Mouse (Mus musculus) midbrain, embryonic 12.5 days (tissue): ENCODE measurements around the gene Pemt. TPM values are rescaled to one million over a fixed set of nuclear protein-coding genes. Genes with fewer than 3 reads are reported as not detected.

Experiments used
- ATAC-seq: fragments of 200-750 bp; cut with Nextera tagmentation; 2 replicates; pipeline ENCODE4 v1.8.0; 2017; ENCODE audit warnings: low read depth, moderate TSS enrichment, moderate library complexity; ENCODE audit not compliant: low FRiP score
- H3K27ac ChIP-seq: fragments of 300-500 bp; sonication (generic); replicated peaks from 2 replicates; pipeline ENCODE4 v1.5.1; 2016; ENCODE audit warnings: mild to moderate bottlenecking
- H3K27me3 ChIP-seq: fragments of 300-500 bp; sonication (generic); 2 replicates; pipeline ENCODE4 v1.6.1; 2016; ENCODE audit warnings: mild to moderate bottlenecking
- H3K36me3 ChIP-seq: fragments of 300-500 bp; sonication (generic); 2 replicates; pipeline ENCODE4 v1.6.1; 2016
- H3K4me1 ChIP-seq: fragments of 300-500 bp; sonication (generic); 2 replicates; pipeline ENCODE4 v1.6.1; 2016
- H3K4me2 ChIP-seq: fragments of 300-500 bp; sonication (generic); replicated peaks from 2 replicates; pipeline ENCODE4 v1.6.1; 2016; ENCODE audit warnings: mild to moderate bottlenecking, moderate library complexity
- H3K4me3 ChIP-seq: fragments of 300-500 bp; sonication (generic); 2 replicates; pipeline ENCODE4 v1.5.1; 2016; ENCODE audit warnings: mild to moderate bottlenecking
- H3K9ac ChIP-seq: fragments of 300-500 bp; sonication (generic); replicated peaks from 2 replicates; pipeline ENCODE4 v1.6.1; 2016; ENCODE audit warnings: mild to moderate bottlenecking, moderate library complexity
- H3K9me3 ChIP-seq: fragments of 300-500 bp; sonication (generic); 2 replicates; pipeline ENCODE4 v1.6.1; 2016; ENCODE audit warnings: mild to moderate bottlenecking
- WGBS: fragments of 180-500 bp; shearing (Covaris S2); methylation state at CpG from one replicate; pipeline ENCODE4 v1.1.7; 2016; 5-methylcytosine and 5-hydroxymethylcytosine counted together
- polyA plus RNA-seq: library from polyadenylated mRNA; unstranded; fragments of >200 nt; fragmentation: Nextera tagmentation; extraction: Ambion mirVana; gene quantifications from 2 replicates; pipeline ENCODE4 v1.2.1, GENCODE M21; 2016

Pemt gene
- polyA plus RNA-seq, 1 experiment from 2014 or later = 7.5 TPM

DNA sequence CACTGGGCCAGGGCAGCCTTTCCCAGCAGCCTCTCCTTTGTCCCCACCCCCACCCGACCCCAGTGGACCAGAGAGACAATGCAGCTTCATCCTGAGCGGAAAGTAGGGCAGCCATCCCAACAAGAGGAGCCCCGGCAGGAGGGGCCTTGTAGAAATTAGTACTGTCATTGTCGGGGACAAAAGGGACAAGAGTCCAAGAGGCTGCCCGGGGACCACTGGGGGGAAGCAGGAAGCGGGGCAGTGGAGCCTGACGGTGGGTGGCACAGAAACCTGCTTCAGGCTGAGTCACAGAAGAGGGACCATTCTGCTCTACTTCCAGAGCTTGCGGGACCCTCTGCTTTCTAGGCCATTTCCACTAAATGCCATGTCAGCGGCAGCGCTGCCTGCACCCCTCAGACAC, 71.0 kb downstream of the Pemt start:
- H3K27ac ChIP-seq = no peak overlapping the region
- H3K27me3 ChIP-seq = peaks cover 12% of the 10 kb centered on the region
- H3K9ac ChIP-seq = no peak overlapping the region
- H3K36me3 ChIP-seq = no peaks in the 10 kb centered on the region
- no peak overlapping the region for H3K4me3 ChIP-seq
- no peak for ATAC-seq
- H3K4me2 ChIP-seq = no peak overlapping the region
- 29% methylated on average over 10 of the region's 10 CpGs for WGBS
- H3K4me1 ChIP-seq = peaks cover 11% of the 10 kb centered on the region; the same call in 1 of the 2 replicates
- no peaks in the 10 kb centered on the region for H3K9me3 ChIP-seq

DNA sequence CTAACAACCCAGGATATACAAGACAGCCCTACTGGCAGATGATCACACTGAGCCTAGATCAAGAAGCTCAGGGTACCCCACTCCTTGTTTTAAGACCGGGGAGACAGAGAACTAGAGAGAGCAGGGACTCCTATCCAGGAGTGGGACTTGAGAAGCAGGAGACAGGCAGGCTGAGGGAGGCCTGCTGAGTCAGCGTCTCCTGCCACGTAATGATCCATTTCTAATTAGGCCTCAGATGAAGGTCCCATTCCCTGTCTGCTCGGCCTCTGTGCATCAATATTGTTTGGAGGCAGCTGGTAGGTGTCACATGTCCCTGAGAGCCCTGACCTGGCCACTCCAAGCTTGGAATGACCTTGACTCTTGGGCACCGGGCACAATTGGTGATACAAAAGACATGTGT, 72.9 kb downstream of the Pemt start:
- 78% methylated on average over 5 of the region's 5 CpGs for WGBS
- no peak overlapping the region for H3K4me3 ChIP-seq
- no peak overlapping the region for H3K27ac ChIP-seq
- H3K9ac ChIP-seq = no peak overlapping the region
- no peak overlapping the region for H3K4me2 ChIP-seq
- no peak for ATAC-seq
- peaks cover 11% of the 10 kb centered on the region; the same call in 1 of the 2 replicates for H3K4me1 ChIP-seq
- H3K36me3 ChIP-seq = no peaks in the 10 kb centered on the region
- no peaks in the 10 kb centered on the region for H3K9me3 ChIP-seq
- peaks cover 12% of the 10 kb centered on the region for H3K27me3 ChIP-seq

DNA sequence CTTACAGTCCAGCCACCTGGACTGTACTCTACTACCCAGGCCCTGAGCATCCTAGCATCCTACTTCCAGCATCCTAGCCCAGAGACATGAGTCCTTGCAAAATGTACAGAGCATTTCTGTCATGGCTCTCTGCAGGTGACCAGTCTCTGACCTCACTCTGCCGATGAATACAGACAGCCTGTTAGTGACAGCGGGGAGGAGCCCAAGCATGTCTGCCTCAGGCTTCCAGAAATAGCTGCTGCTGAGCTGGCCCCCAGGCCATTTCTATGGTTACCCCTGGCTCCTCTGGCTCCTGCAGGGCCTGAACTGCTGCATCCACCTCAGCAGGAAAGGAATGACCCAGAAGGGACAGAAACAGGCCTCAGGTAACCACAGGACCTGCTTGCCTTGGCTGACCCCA, 74.6 kb downstream of the Pemt start:
- H3K9ac ChIP-seq = peak overlapping the region; percentile 20; the same call in 1 of the 2 replicates
- no peaks in the 10 kb centered on the region for H3K36me3 ChIP-seq
- WGBS = 84% methylated on average over 2 of the region's 2 CpGs
- peaks cover 12% of the 10 kb centered on the region for H3K27me3 ChIP-seq
- no peak overlapping the region for H3K27ac ChIP-seq
- H3K4me1 ChIP-seq = peaks cover 11% of the 10 kb centered on the region; the same call in 1 of the 2 replicates
- no peak for ATAC-seq
- no peak overlapping the region for H3K4me2 ChIP-seq
- H3K9me3 ChIP-seq = no peaks in the 10 kb centered on the region
- H3K4me3 ChIP-seq = no peak overlapping the region

DNA sequence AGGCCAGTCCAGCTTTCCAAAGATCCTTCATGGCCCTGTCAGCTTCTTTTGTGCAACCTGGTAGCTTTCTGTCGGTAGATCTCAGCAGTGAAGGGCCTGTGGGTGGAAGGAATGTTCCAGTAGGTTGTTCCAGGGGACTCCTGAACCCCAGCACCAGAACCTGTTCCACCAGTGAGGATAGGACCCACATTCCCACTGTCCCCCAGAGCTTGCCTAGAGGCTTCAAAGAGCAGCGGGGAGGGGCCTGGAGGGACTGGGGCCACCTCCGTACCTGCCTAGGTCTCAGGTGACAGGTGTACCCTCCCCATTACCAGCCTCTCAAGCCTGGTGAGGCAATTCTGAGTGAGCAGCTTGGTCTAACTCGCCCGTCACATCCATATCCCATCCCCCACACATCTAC, 75.5 kb downstream of the Pemt start:
- no peak overlapping the region for H3K27ac ChIP-seq
- H3K4me2 ChIP-seq = no peak overlapping the region
- peaks cover 14% of the 10 kb centered on the region for H3K4me1 ChIP-seq
- H3K9me3 ChIP-seq = no peaks in the 10 kb centered on the region
- no peak overlapping the region for H3K9ac ChIP-seq
- H3K4me3 ChIP-seq = no peak overlapping the region
- 85% methylated on average over 5 of the region's 5 CpGs for WGBS
- no peak for ATAC-seq
- H3K36me3 ChIP-seq = no peaks in the 10 kb centered on the region
- peaks cover 19% of the 10 kb centered on the region for H3K27me3 ChIP-seq

DNA sequence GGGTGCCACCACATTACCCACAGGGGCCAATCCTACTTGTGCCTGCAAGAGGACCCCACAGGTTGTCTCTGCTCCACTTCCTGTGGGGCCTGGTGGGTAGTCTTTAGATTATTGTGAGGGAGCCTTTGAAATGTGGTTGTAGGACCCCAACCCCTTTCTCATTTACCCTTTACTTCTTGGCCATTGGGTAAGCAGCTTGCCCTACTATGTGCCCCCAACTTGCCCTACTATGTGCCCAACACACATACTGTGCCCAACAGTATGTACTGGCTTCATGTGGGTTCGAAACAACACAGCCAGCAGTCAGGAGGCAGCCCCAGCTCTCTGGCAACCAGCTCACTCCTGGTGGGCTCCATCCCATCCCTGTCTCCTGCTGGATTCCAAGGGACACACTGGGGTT, 78.5 kb downstream of the Pemt start:
- H3K27me3 ChIP-seq = peaks cover 39% of the 10 kb centered on the region
- H3K4me1 ChIP-seq = peaks cover 31% of the 10 kb centered on the region
- no peaks in the 10 kb centered on the region for H3K9me3 ChIP-seq
- no peak for ATAC-seq
- no peak overlapping the region for H3K4me3 ChIP-seq
- H3K27ac ChIP-seq = no peak overlapping the region
- H3K9ac ChIP-seq = no peak overlapping the region
- H3K4me2 ChIP-seq = no peak overlapping the region
- 0 out of 2 replicates have a peak, but pooled peaks cover under 1% of the 10 kb centered on the region for H3K36me3 ChIP-seq
- whole genome bisulfite sequencing = 94% methylated on average over 1 of the region's 1 CpGs

DNA sequence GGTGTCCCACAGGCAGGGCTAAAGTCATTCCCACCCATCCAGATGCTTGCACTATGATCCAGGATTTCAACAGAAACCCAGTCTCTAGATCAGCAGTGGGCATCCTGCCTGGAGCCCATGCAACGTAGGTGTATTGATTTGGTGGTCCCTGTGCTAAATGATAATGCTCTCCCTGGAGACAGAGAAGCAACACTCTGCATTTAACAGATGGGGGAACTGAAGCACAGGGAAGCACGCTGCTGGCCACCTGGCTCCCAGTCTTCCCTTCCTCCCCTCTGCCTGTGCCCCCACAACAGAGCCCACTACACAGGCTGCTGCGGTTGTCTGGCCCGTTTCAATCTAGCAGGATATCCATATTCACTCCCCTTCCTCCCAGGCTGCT, 80.2 kb downstream of the Pemt start:
- Histone ChIP-seq H3K36me3 (peaks cover 16% of the 10 kb centered on the region), H3K4me1 (peaks cover 27% of the 10 kb centered on the region), H3K9me3 (no peaks in the 10 kb centered on the region), H3K27me3 (peaks cover 46% of the 10 kb centered on the region), H3K9ac (no peak overlapping the region), H3K4me2 (no peak overlapping the region), H3K4me3 (no peak overlapping the region), H3K27ac (no peak overlapping the region)
- ATAC-seq = no peak
- WGBS = 60% methylated on average over 4 of the region's 4 CpGs

DNA sequence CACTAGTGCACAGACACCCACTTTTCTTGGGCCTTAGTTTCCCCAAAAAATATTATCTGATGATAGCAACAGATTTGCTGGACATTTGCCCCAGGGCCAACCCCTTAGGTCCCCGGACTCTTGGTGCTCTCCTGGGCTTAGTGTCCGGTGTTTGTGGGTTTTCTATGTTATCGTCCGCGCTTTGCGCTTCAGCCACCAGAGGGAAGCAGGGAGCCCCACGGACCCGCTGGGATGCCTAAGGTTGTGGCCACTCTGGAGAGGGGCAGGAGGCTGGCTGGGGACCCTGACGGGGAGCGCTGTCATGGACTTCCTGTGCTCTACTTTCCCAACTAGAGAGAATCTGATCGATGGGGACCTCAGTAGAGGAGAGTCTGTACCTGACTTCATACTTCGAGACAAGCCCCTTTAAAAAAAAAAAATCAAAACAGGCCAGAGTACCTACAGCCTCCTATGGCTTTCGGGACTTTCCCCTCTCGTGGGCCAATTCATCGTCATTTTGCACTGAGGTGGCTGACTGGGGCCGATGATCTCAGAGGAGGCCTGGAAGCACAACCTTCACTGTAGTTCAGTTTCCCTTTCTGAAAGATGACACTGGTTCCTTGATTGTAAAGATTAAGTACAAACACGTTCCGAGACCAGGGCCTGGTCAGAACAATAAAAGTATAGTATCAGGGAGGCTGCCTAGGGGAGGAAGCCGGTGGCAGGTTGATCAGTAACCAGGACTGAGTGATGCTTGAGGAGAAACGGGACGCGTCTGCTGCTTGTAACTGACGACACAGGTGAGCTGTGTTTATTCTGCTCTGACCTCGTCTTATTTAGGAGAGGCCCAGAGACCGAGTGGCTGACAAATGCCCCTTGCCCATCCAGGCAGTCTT, 80.8 kb downstream of the Pemt start:
- peak overlapping the region; percentile 45 for H3K4me3 ChIP-seq
- peak; percentile 60; the same call in 1 of the 2 replicates for ATAC-seq
- H3K4me1 ChIP-seq = peaks cover 27% of the 10 kb centered on the region
- no peaks in the 10 kb centered on the region for H3K9me3 ChIP-seq
- H3K9ac ChIP-seq = peak overlapping the region; percentile 47; the same call in 1 of the 2 replicates
- H3K27ac ChIP-seq = no peak overlapping the region
- peaks cover 22% of the 10 kb centered on the region for H3K36me3 ChIP-seq
- 38% methylated on average over 25 of the region's 25 CpGs for WGBS
- H3K4me2 ChIP-seq = peak overlapping the region; percentile 89
- H3K27me3 ChIP-seq = peaks cover 46% of the 10 kb centered on the region

DNA sequence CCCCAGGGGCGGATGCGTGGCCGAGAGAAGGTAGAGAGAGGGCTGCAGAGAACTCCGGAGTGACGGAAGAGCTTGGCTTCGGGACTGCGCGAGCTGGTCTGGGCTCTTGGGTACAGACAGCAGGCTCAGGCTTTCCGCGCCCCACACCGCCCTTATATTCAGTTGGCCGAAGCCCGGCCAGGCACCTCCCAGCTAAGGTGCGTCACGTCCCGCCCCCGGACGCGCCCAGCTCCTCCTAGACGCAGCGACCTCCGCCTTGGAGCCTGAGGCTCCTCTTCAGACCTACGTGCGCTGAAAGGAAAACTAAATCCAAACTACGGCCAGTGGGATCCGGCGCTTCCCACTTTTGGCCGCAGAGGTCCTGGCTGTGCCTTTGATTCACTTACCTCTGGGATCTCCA, 81.5 kb downstream of the Pemt start, which contains the start of gene Rasd1:
Gene Rasd1 (minus strand): TSS at position 127 of the 400 bp plus-strand sequence.
- WGBS = 0% methylated on average over 28 of the region's 28 CpGs
- peaks cover 46% of the 10 kb centered on the region for H3K27me3 ChIP-seq
- peak within 1 kb of the TSS; percentile 89 for H3K4me2 ChIP-seq
- peak; percentile 60; the same call in 1 of the 2 replicates for ATAC-seq
- H3K27ac ChIP-seq = no peak within 1 kb of the TSS
- H3K9ac ChIP-seq = peak within 1 kb of the TSS; percentile 47
- peaks cover 24% of the 10 kb centered on the region for H3K36me3 ChIP-seq
- no peaks in the 10 kb centered on the region for H3K9me3 ChIP-seq
- peak within 1 kb of the TSS; percentile 45 for H3K4me3 ChIP-seq
- peaks cover 27% of the 10 kb centered on the region for H3K4me1 ChIP-seq

DNA sequence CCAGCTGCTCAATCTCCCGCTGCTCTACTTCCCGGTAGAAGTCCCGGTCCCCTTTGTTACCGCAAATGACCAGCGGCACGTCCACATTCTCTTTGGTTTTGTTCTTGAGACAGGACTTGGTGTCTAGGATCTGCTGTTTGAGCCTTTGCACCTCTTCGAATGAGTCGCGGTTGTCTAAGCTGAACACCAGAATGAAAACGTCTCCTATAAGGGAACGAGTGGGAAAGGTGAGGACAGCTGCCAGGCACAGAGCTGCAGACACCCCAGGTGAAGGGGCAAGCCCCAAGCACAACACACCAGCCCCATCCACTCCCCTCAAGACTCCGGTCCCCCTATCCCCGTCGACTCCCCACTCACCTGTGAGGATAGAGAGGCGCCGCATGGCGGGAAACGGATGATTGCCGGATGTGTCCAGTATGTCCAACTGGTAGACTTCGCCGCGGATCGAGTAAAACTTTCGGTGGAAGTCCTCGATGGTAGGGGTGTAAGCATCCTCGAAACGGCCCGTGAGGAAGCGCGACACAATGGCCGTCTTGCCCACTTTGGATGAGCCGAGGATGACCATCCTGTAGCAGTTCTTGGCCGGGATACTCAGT, 82.0 kb downstream of the Pemt start:
- no peak for ATAC-seq
- WGBS = 2% methylated on average over 33 of the region's 33 CpGs
- no peak overlapping the region for H3K27ac ChIP-seq
- H3K9me3 ChIP-seq = no peaks in the 10 kb centered on the region
- peaks cover 27% of the 10 kb centered on the region for H3K4me1 ChIP-seq
- peak overlapping the region; percentile 47 for H3K9ac ChIP-seq
- peaks cover 46% of the 10 kb centered on the region for H3K27me3 ChIP-seq
- peaks cover 24% of the 10 kb centered on the region for H3K36me3 ChIP-seq
- peak overlapping the region; percentile 89 for H3K4me2 ChIP-seq
- H3K4me3 ChIP-seq = peak overlapping the region; percentile 45

DNA sequence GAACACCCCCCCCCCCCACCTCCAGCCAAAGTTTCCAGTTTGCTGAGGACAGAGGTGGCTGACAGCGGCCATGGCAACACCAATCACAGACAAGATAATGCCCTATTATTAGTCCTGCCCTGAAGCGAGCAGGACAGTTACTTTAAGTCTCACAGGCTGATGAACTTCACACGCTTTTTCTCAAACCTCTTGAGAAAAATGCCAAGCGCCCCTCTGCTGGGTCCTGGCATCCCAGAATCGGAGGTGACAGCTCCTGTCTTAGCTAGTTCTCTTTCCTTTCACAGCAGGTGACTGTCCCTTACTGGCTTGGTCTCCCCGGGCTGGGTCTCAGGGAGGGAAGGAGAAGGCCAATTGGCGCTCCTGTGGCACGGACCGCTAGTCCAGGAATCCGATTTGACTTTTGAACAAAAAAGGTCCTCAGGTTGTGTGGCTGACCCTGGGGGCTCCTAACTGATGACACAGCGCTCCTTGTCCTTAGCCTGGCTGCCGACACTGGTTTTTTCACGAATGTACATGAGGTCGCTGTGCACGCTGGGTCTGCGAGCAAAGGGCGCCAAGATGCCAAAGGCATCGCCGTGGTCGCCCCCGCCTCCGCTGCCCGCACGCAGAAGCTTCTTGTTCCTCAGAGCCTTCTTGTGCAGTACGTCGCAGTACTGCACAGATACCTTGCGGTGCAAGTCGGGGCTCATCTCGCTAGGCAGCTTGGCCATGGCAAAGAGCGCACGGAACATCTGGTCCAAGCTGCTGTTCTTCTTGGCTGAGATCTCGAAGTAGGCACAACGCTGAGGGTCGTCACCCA, 82.7 kb downstream of the Pemt start:
- H3K27me3 ChIP-seq = peaks cover 46% of the 10 kb centered on the region
- no peaks in the 10 kb centered on the region for H3K9me3 ChIP-seq
- H3K36me3 ChIP-seq = peaks cover 24% of the 10 kb centered on the region
- WGBS = 6% methylated on average over 34 of the region's 34 CpGs
- peak overlapping the region; percentile 89 for H3K4me2 ChIP-seq
- no peak overlapping the region for H3K27ac ChIP-seq
- peak overlapping the region; percentile 45 for H3K4me3 ChIP-seq
- ATAC-seq = no peak
- H3K9ac ChIP-seq = peak overlapping the region; percentile 47; the same call in 1 of the 2 replicates
- peaks cover 27% of the 10 kb centered on the region for H3K4me1 ChIP-seq

DNA sequence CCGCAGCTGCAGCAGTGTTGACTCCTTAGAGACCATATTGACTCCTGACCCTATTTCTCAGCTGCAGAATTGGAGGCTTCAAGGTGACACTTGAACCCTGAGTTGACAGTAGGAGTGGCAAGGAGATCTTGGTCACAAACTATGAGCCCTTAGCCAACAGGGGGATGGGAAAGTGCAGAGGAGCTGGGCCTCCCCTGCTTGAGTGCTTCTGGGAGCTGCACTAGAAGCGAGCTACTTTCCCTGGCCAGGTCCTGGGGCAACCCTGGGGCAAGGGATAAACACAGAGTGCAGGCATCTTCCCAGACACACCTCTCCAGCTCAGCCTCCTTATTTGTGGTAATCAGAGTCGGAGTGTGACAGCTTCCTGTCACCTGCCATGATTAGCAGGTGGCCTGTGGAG, 83.7 kb downstream of the Pemt start:
- Histone ChIP-seq H3K27me3 (peaks cover 46% of the 10 kb centered on the region), H3K9me3 (no peaks in the 10 kb centered on the region), H3K36me3 (peaks cover 24% of the 10 kb centered on the region), H3K27ac (no peak overlapping the region), H3K4me1 (peaks cover 27% of the 10 kb centered on the region), H3K4me2 (no peak overlapping the region), H3K4me3 (no peak overlapping the region), H3K9ac (no peak overlapping the region)
- 64% methylated on average over 3 of the region's 3 CpGs for WGBS
- ATAC-seq = no peak
